Mouse (Mus musculus): ENCODE results near the gene Zmiz1. TPM values are rescaled to one million over a fixed set of nuclear protein-coding genes. Genes with fewer than 3 reads are reported as not detected.
A peak's percentile ranks its signal among the peaks of the same experiment; 100 is the strongest.

The Zmiz1 gene
- polyA plus RNA-seq, 1 experiment from 2014 or later, result 57.5 TPM

DNA sequence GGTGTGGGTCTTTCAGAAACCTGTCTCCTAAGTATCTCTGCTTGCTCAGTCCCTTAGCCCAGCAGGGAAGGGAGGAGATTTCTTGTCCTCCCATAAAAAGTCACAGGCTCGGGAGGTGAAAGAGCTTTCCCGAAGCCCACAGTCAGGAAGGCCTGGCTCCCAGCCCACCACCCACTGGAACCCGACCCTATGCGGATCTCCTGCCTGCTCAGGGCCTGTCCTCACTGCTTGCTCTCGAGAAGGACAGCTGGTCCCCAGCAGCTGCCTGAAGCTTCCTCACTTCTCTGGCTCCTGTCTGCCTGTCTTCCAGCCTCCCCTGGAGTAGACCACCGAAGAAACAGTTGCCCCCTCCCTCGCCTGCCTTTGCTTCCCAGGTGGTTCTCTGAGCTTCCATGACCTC, 103.9 kb downstream of the Zmiz1 start:
- peaks cover 33% of the 10 kb centered on the region for H3K4me1 ChIP-seq
- H3K9me3 ChIP-seq, result no peaks in the 10 kb centered on the region
- H3K36me3 ChIP-seq, result no peaks in the 10 kb centered on the region
- H3K27me3 ChIP-seq, result no peaks in the 10 kb centered on the region
- no peak for ATAC-seq (replicated peaks)
- H3K4me2 ChIP-seq (replicated peaks), result no peak overlapping the region
- 84% methylated on average over 7 of the region's 7 CpGs for WGBS
- no peak overlapping the region for H3K4me3 ChIP-seq
- no peak overlapping the region for H3K9ac ChIP-seq (replicated peaks)
- H3K27ac ChIP-seq (replicated peaks), result 0 out of 2 replicates have a peak overlapping the region, but pooled peaks have one; percentile 24

DNA sequence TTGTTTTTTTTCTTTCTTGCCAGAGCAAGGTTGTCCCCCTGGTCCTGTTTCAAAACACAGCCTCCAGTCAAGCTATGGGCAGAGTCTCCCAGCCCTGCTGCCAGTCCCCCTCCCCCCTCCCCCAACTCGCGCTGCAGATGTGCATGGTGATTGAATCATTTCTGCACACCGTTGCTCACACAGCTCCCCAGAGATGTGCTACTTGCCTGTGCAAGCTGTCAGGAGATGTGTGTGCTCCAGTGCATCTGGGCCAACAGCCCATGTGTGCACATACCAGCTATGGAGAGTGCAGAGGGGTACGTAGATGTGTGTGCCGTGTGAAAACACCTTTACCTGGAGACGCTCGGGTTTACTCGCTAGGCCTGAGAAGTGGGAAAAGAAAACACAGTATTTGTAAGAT, 105.6 kb downstream of the Zmiz1 start:
- peaks cover 29% of the 10 kb centered on the region for H3K4me1 ChIP-seq
- H3K4me2 ChIP-seq (replicated peaks), result no peak overlapping the region
- H3K9ac ChIP-seq (replicated peaks), result no peak overlapping the region
- 56% methylated on average over 8 of the region's 8 CpGs for WGBS
- H3K4me3 ChIP-seq, result no peak overlapping the region
- no peaks in the 10 kb centered on the region for H3K27me3 ChIP-seq
- peak overlapping the region; percentile 73 for H3K27ac ChIP-seq (replicated peaks)
- H3K36me3 ChIP-seq, result no peaks in the 10 kb centered on the region
- no peak for ATAC-seq (replicated peaks)
- no peaks in the 10 kb centered on the region for H3K9me3 ChIP-seq

GRCm38 (mm10) chr14:25565344-25566088, 106.5 kb downstream of the Zmiz1 start:
- WGBS, result 16% methylated on average over 11 of the region's 11 CpGs
- H3K27ac ChIP-seq (replicated peaks), result peak overlapping the region; percentile 73
- no peaks in the 10 kb centered on the region for H3K9me3 ChIP-seq
- ATAC-seq (replicated peaks), result peak; percentile 84
- no peaks in the 10 kb centered on the region for H3K36me3 ChIP-seq
- peak overlapping the region; percentile 12; the same call in 1 of the 2 replicates for H3K9ac ChIP-seq (replicated peaks)
- peaks cover 29% of the 10 kb centered on the region for H3K4me1 ChIP-seq
- H3K27me3 ChIP-seq, result no peaks in the 10 kb centered on the region
- no peak overlapping the region for H3K4me3 ChIP-seq
- no peak overlapping the region for H3K4me2 ChIP-seq (replicated peaks)

DNA sequence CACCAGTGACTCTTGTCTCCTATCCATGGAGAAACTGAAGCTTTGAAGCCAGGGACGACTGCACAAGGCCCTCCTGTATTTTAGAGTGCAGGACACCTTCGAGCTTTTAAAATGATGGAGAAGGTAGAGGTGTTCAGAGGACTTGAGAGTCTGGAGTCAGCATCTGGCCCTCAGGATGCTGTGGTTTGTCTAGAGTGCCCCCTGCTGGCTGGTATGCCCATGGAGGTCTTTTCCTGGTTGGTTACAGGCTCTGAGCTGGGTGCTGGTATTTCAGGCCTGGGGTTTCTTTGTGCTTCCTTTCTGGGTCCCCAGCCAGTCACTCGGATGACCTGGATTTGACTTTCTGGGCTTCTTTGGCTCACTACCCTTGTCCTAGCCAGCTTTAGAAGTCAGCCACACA, 108.3 kb downstream of the Zmiz1 start:
- H3K27ac ChIP-seq (replicated peaks), result no peak overlapping the region
- no peak for ATAC-seq (replicated peaks)
- 59% methylated on average over 3 of the region's 3 CpGs for WGBS

DNA sequence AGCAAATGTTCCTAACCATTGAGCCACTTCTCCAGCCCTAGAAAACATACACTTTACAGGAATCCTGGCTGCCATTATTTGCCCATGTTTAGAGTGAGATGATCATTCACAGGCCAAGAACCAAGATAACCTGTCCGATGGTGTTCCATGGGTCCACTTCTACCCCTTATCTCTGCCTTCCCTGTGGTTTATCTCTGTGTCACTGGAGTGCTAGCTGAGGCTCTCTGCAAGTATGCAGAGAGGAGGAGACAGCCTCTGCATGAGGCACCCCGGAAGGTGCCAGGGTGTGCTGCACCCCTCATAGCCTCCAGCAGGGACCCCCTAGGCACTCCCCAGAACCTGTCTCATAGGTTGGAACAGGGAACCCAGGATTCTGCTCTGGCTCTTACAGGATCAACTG, 108.9 kb downstream of the Zmiz1 start:
- ATAC-seq (replicated peaks), result no peak
- H3K27ac ChIP-seq (replicated peaks), result no peak overlapping the region
- peaks cover 11% of the 10 kb centered on the region; the same call in 1 of the 2 replicates for H3K36me3 ChIP-seq
- H3K4me1 ChIP-seq, result peaks cover 23% of the 10 kb centered on the region
- WGBS, result 96% methylated on average over 2 of the region's 2 CpGs
- H3K9me3 ChIP-seq, result no peaks in the 10 kb centered on the region
- no peaks in the 10 kb centered on the region for H3K27me3 ChIP-seq
- H3K4me2 ChIP-seq (replicated peaks), result no peak overlapping the region
- H3K4me3 ChIP-seq, result no peak overlapping the region
- H3K9ac ChIP-seq (replicated peaks), result no peak overlapping the region

More for the DNA sequence above, 108.3 kb downstream of the Zmiz1 start:
- Histone ChIP-seq H3K4me3 (no peak overlapping the region), H3K36me3 (peaks cover 5% of the 10 kb centered on the region; the same call in 1 of the 2 replicates), H3K4me2 (replicated peaks) (no peak overlapping the region), H3K9me3 (no peaks in the 10 kb centered on the region), H3K9ac (replicated peaks) (no peak overlapping the region), H3K4me1 (peaks cover 23% of the 10 kb centered on the region), H3K27me3 (no peaks in the 10 kb centered on the region)

DNA sequence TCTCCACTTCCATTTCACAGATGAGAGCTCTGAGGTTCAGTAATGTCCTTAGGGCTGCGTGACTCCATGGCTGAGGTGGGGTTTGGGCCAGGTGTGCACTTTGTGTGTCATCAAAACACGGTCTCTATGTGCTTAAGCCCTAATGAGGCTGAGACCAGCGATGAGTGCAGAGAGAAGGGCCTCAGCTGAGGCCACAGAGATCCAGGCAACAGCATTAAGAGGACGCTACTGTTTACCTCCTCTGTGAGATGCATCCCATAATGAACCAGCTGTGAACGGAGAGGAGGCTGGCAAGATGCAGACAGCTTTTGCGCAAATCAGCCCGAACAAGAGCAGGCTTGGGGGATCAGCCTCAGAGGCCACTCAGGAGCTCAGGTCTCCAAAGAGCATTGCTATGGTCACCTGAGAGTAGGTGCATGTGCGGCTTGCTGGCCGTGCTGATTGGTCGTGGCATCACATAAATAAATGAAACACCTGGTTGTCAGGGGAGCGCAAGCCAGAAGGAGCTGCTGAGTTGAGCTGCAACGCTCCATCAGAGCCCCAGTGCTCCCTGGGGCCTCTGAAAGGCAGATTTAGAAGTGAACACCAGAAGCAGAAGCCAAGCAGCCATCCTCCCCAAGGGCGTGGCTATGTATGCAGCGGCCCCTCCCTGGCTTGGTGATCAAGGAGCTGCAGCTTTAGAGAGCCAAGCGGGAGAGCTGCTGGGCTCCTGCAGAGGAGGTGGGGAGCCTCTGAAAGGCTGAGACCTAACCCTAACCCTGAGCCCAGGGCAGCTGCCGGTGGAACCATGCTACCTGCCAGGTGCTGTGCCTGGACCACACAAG, 115.3 kb downstream of the Zmiz1 start:
- H3K9ac ChIP-seq (replicated peaks), result no peak overlapping the region
- WGBS, result 40% methylated on average over 16 of the region's 16 CpGs
- no peaks in the 10 kb centered on the region for H3K9me3 ChIP-seq
- no peak overlapping the region for H3K4me2 ChIP-seq (replicated peaks)
- ATAC-seq (replicated peaks), result no peak; the same call in 1 of the 2 replicates
- H3K36me3 ChIP-seq, result peaks cover 27% of the 10 kb centered on the region
- peak overlapping the region; percentile 31; the same call in 1 of the 2 replicates for H3K27ac ChIP-seq (replicated peaks)
- no peak overlapping the region for H3K4me3 ChIP-seq
- peaks cover 21% of the 10 kb centered on the region for H3K4me1 ChIP-seq
- H3K27me3 ChIP-seq, result no peaks in the 10 kb centered on the region

GRCm38 (mm10) chr14:25576642-25577041, 117.7 kb downstream of the Zmiz1 start:
- Histone ChIP-seq H3K4me3 (no peak overlapping the region), H3K9ac (replicated peaks) (no peak overlapping the region), H3K4me2 (replicated peaks) (no peak overlapping the region), H3K36me3 (peaks cover 33% of the 10 kb centered on the region), H3K4me1 (peaks cover 27% of the 10 kb centered on the region), H3K27ac (replicated peaks) (no peak overlapping the region), H3K9me3 (no peaks in the 10 kb centered on the region), H3K27me3 (no peaks in the 10 kb centered on the region)
- 83% methylated on average over 3 of the region's 3 CpGs for WGBS
- ATAC-seq (replicated peaks), result no peak

DNA sequence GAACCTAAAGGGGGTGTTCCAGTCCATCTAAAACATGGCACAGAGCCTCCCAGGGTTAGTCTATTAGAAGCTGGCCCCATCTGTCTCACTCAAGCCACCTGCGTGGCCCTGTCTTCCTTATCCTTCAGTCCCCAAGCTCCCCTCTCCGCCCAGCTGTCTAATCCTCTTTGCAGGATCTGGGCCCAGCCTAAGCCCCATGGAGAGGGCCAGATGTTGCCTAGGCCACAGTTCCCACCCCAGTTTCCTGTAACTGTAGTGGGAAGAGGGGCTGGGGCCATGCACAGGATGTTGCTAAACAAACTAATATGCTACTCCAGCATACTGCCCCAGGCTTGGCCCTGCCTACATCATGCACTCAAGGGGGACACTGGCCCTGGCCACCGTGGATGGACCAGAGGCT, 118.4 kb downstream of the Zmiz1 start:
- no peak overlapping the region for H3K4me3 ChIP-seq
- peaks cover 33% of the 10 kb centered on the region for H3K36me3 ChIP-seq
- WGBS, result 36% methylated on average over 3 of the region's 3 CpGs
- no peak overlapping the region for H3K4me2 ChIP-seq (replicated peaks)
- peaks cover 27% of the 10 kb centered on the region for H3K4me1 ChIP-seq
- no peak for ATAC-seq (replicated peaks)
- no peaks in the 10 kb centered on the region for H3K27me3 ChIP-seq
- H3K27ac ChIP-seq (replicated peaks), result no peak overlapping the region
- H3K9me3 ChIP-seq, result no peaks in the 10 kb centered on the region
- H3K9ac ChIP-seq (replicated peaks), result no peak overlapping the region

DNA sequence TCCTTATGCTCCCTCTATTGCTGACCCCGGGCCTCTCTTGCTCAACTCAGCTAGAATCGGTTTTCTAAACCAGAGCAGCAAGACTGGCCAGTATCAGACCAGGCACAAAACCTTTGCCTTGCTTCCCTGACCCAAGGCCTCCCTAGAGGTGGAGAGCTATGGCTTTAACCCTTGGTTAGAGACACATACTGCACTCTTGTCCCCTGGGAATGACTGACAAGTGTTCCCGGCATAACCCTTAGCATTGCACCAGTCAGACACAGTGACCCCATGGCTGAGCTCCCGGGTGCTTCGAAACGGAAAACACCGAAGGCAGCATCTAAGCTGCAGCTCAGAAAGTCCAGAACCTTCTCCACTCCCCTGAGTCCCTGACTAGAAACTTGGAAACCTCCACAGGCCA, 120.6 kb downstream of the Zmiz1 start:
- H3K9ac ChIP-seq (replicated peaks), result no peak overlapping the region
- no peaks in the 10 kb centered on the region for H3K27me3 ChIP-seq
- peaks cover 29% of the 10 kb centered on the region for H3K4me1 ChIP-seq
- no peak overlapping the region for H3K4me2 ChIP-seq (replicated peaks)
- peaks cover 32% of the 10 kb centered on the region for H3K36me3 ChIP-seq
- no peaks in the 10 kb centered on the region for H3K9me3 ChIP-seq
- ATAC-seq (replicated peaks), result no peak
- 0 out of 2 replicates have a peak overlapping the region, but pooled peaks have one; percentile 27 for H3K27ac ChIP-seq (replicated peaks)
- 84% methylated on average over 7 of the region's 7 CpGs for whole genome bisulfite sequencing
- H3K4me3 ChIP-seq, result no peak overlapping the region

GRCm38 (mm10) chr14:25580397-25580796, 121.4 kb downstream of the Zmiz1 start:
- Histone ChIP-seq H3K4me3 (no peak overlapping the region), H3K9ac (replicated peaks) (no peak overlapping the region), H3K4me2 (replicated peaks) (no peak overlapping the region), H3K27me3 (no peaks in the 10 kb centered on the region), H3K4me1 (peaks cover 31% of the 10 kb centered on the region), H3K9me3 (no peaks in the 10 kb centered on the region), H3K27ac (replicated peaks) (peak overlapping the region; percentile 27; the same call in 1 of the 2 replicates), H3K36me3 (peaks cover 31% of the 10 kb centered on the region)
- ATAC-seq (replicated peaks), result no peak
- 0% methylated on average over 1 of the region's 1 CpGs for WGBS

- Histone ChIP-seq H3K4me2 (replicated peaks) (no peak overlapping the region), H3K36me3 (peaks cover 19% of the 10 kb centered on the region), H3K27me3 (no peaks in the 10 kb centered on the region), H3K4me3 (no peak overlapping the region), H3K4me1 (peaks cover 48% of the 10 kb centered on the region), H3K9ac (replicated peaks) (no peak overlapping the region), H3K27ac (replicated peaks) (no peak overlapping the region), H3K9me3 (no peaks in the 10 kb centered on the region)
- 97% methylated on average over 6 of the region's 6 CpGs for WGBS
- ATAC-seq (replicated peaks), result no peak
Observed at GRCm38 (mm10) chr14:25582603-25583002, 123.6 kb downstream of the Zmiz1 start.

DNA sequence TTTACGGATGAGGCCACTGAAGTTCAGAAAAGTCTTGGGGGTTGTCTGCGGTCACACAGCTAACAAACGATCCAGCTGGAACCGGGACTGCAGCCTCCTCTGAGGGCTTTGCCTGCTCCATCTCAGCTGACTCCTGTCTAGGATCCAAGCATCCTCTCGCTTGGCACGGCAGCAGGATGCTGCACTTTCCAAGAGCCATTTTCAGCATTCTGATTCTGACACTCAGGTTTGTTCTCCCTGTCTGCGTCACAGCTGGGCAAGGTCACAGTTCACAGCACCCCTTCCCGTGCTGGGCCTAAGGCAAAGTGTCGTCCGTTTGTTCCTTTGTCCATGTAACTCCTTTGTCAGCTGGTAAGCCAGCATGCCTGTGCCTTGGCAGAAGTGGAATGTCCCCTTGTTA, 124.9 kb downstream of the Zmiz1 start:
- H3K9me3 ChIP-seq, result no peaks in the 10 kb centered on the region
- H3K4me1 ChIP-seq, result peaks cover 61% of the 10 kb centered on the region
- no peak overlapping the region for H3K9ac ChIP-seq (replicated peaks)
- no peaks in the 10 kb centered on the region for H3K27me3 ChIP-seq
- H3K27ac ChIP-seq (replicated peaks), result peak overlapping the region; percentile 99
- 58% methylated on average over 10 of the region's 10 CpGs for WGBS
- H3K36me3 ChIP-seq, result peaks cover 19% of the 10 kb centered on the region
- no peak for ATAC-seq (replicated peaks)
- no peak overlapping the region for H3K4me2 ChIP-seq (replicated peaks)
- no peak overlapping the region for H3K4me3 ChIP-seq
